Mouse (Mus musculus) left cerebral cortex, adult 6 months (tissue): Measurements from ENCODE around the gene Phtf2. TPM values are rescaled to one million over a fixed set of nuclear protein-coding genes. Genes with fewer than 3 reads are reported as not detected.

Source experiments
- long read RNA-seq, 2 experiments: library from polyadenylated mRNA; unstranded; transcript quantifications; one replicate each; pipeline ENCODE4 v2.0.0; 2019 to 2020
- polyA plus RNA-seq: library from polyadenylated mRNA; unstranded; fragments of <200 nt; fragmentation: Nextera tagmentation; gene quantifications from 2 replicates; pipeline ENCODE4 v1.2.3, GENCODE M21; 2021

Gene Phtf2
- 3.6 and 3.8 TPM in 2 replicates for polyA plus RNA-seq
- long read RNA-seq, experiment 1, full-length matches to known transcripts, result 27 of 55 reads
- long read RNA-seq, experiment 1, partial matches to known transcripts, result 10 of 55 reads
- long read RNA-seq, experiment 1, other reads (novel, unspliced or antisense), result 18 of 55 reads
- long read RNA-seq, experiment 2, full-length matches to known transcripts, result 3 of 6 reads
- long read RNA-seq, experiment 2, partial matches to known transcripts, result 3 of 6 reads
- long read RNA-seq, experiment 2, other reads (novel, unspliced or antisense), result 0 of 6 reads

DNA sequence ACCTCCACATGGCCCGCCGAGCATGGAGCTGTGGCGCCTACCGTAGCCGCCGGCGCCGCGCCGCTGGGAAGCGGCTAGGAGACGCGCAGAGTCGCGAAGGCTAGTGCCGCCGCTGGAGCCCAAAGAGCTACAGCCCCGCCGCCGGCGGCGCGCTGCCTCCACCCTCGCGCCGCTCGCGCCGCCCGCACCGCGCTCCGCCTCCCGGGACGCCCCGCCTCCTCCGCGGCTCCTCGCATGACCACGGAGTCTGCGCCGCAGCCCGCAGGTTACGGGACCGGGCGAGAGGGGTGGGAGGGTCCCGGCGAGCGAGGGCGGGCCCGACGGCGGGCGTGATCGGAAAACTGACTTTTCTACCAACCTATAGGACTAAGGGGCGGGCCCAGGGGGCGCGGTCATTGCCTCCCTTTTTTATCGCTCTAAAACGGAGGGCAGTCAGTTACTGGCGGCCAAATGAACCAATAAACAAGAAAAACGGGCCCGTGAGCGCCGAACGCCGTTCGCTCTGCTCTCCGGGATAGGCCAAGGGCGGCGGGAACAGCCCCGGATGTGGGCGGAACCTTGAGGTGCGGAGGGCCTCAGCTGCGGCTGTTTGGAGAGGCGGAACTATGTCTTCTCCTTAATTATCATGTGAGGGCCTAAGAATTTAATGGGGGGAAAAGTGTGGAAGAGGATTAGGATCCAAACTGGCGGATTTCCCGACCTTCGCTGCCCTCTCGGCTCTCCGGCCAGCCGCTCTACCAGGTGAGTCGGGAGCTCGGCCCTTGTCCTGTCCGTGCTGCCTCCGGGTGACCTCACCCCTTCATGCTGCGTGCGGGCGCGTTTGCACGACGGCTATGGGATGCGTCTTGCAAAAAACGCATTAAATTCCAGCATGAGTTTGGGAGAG lies at the start of gene Phtf2, which contains the start of gene Tmem60:
Gene Phtf2, minus strand, starts transcription at position 210 of the 886 bp plus-strand sequence.
Gene Tmem60, plus strand, starts transcription at position 277 of the 886 bp plus-strand sequence.

Other genes starting within 250 kb of the Phtf2 start
- gene Tmem60, start 67 bp upstream of the Phtf2 start, polyA plus RNA-seq, result 67.3 and 87.4 TPM in 2 replicates
- gene Rsbn1l, start 74.3 kb upstream of the Phtf2 start, polyA plus RNA-seq, result 3.9 and 5.2 TPM in 2 replicates
- 5.0 and 7.2 TPM in 2 replicates for gene Ptpn12, start 173.8 kb upstream of the Phtf2 start, polyA plus RNA-seq